Mouse (Mus musculus): Measurements from ENCODE around the gene Tmem217. TPM values are rescaled to one million over a fixed set of nuclear protein-coding genes. Genes with fewer than 3 reads are reported as not detected.

Tmem217 gene
- total RNA-seq, 1 experiment: 0.31 TPM

DNA sequence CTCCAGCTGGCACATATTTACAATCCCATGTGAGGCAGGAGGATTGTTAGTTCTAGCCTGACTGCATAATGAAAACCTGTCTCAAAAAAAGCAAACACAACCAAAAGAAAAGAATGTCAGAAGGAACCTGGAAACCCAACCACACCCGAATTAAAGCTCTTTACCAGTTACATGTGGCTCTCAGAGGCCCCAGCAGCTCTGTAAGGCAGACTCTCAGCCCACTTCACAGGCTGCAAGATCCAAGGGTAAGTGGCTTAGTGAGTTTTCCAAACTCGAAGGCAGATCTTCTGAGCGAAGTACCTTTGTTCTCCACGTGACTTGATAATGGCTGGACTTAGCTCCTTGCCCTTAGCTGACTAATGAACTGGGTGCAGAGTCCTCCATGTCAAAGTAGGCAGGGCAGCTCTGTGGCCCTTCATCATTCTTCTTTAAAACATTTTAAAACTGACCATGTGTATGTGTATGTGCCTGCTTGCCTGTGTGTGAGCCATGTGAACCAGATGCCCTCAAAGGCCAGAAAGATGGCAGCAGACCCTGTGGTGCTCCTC, 27.5 kb upstream of the Tmem217 start:
- Histone ChIP-seq H3K27ac (ENCODE audit: insufficient read depth, low read depth, low read length, poor library complexity, severe bottlenecking) (no peak overlapping the region), H3K9ac (ENCODE audit: insufficient read depth, low read depth, low read length, poor library complexity, severe bottlenecking) (no peak overlapping the region), H3K36me3 (ENCODE audit: control insufficient read depth, insufficient read depth, low read length, poor library complexity, severe bottlenecking) (peaks cover 13% of the 10 kb centered on the region; the same call in 1 of the 2 replicates), H3K9me3 (ENCODE audit: control insufficient read depth, insufficient read depth, low read depth, low read length) (no peaks in the 10 kb centered on the region), H3K4me1 (ENCODE audit: control insufficient read depth in 2 of 2, insufficient read depth in 2 of 2, low read length in 2 of 2, poor library complexity in 1 of 2) (no peaks in the 10 kb centered on the region; a peak in 1 of 4 replicates), H3K4me3 (ENCODE audit: insufficient read depth in 1 of 2, low read depth in 1 of 2, low read length in 2 of 2, poor library complexity in 1 of 2, severe bottlenecking in 1 of 2) (no peak overlapping the region)
- DNase-seq (ENCODE audit: low read depth, low spot score): no peak
- TF ChIP-seq ZC3H11A (IDR thresholded peaks at IDR 0.05; ENCODE audit: borderline replicate concordance, low read depth, low read length): no peak
- no peak for TF ChIP-seq ZNF384 (IDR thresholded peaks at IDR 0.05; ENCODE audit: low read depth, low read length)
- TF ChIP-seq MAFK (IDR thresholded peaks at IDR 0.05; ENCODE audit: insufficient read depth, low read depth, low read length): no peak
- no peak for TF ChIP-seq CHD2 (IDR thresholded peaks at IDR 0.05; ENCODE audit: low read depth, low read length)
- in situ Hi-C loops (cut with MboI; ENCODE audit: low sequenced_read_pairs in 2 of 2, unreplicated experiment in 2 of 2): no loop called here

DNA sequence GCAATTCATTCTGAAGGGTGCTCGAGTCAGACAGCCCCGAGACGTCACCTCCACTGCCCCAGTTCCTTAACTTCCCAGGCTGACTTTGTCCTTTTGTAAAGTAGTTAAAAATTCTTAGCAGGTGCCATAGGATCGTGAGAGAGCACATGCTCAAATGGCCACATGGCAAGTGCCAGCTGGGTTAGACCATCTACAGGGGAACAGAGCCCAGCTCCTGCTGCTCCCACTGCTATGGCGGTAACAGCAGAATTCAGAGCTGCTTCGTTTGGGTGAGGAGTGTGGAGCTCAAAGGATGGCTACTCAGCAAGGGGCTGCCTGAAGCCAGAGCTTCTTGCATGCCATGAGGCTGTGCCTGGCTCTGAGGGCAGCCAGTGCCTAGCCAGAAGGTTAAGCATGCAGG, 17.6 kb upstream of the Tmem217 start:
- H3K36me3 ChIP-seq (ENCODE audit: control insufficient read depth, insufficient read depth, low read length, poor library complexity, severe bottlenecking): peaks cover 20% of the 10 kb centered on the region; the same call in 1 of the 2 replicates
- no peak overlapping the region for H3K4me3 ChIP-seq (ENCODE audit: insufficient read depth in 1 of 2, low read depth in 1 of 2, low read length in 2 of 2, poor library complexity in 1 of 2, severe bottlenecking in 1 of 2)
- DNase-seq (ENCODE audit: low read depth, low spot score): no peak
- TF ChIP-seq HCFC1 (IDR thresholded peaks at IDR 0.05; ENCODE audit: borderline replicate concordance, insufficient read depth, low read length) (no peak), ZNF384 (IDR thresholded peaks at IDR 0.05; ENCODE audit: low read depth, low read length) (no peak), MAFK (IDR thresholded peaks at IDR 0.05; ENCODE audit: insufficient read depth, low read depth, low read length) (no peak), CHD2 (IDR thresholded peaks at IDR 0.05; ENCODE audit: low read depth, low read length) (no peak), ZC3H11A (IDR thresholded peaks at IDR 0.05; ENCODE audit: borderline replicate concordance, low read depth, low read length) (no peak)
- in situ Hi-C loops (cut with MboI; ENCODE audit: low sequenced_read_pairs in 2 of 2, unreplicated experiment in 2 of 2): no loop called here
- no peaks in the 10 kb centered on the region for H3K9me3 ChIP-seq (ENCODE audit: control insufficient read depth, insufficient read depth, low read depth, low read length)
- no peak overlapping the region for H3K27ac ChIP-seq (ENCODE audit: insufficient read depth, low read depth, low read length, poor library complexity, severe bottlenecking)
- peaks cover 0 to 3% of the 10 kb centered on the region in 2 experiments; a peak in 1 of 4 replicates for H3K4me1 ChIP-seq (ENCODE audit: control insufficient read depth in 2 of 2, insufficient read depth in 2 of 2, low read length in 2 of 2, poor library complexity in 1 of 2)
- no peak overlapping the region for H3K9ac ChIP-seq (ENCODE audit: insufficient read depth, low read depth, low read length, poor library complexity, severe bottlenecking)

DNA sequence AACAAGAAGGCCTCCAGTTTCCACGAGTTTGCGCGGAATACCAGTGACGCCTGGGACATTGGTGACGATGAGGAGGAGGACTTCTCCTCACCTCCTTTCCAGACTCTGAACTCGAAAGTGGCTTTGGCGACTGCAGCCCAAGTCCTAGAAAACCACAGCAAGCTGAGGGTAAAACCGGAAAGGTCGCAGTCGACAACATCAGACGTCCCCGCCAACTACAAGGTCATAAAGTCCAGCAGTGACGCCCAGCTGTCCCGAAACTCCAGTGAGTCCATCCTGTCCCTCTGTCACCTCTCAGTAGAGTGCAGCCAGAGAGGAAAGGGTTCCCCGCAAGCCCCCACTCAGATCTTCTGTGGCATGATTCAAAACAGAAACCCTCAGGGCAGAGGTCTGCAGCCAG, 16.2 kb upstream of the Tmem217 start:
- Histone ChIP-seq H3K4me1 (ENCODE audit: control insufficient read depth in 2 of 2, insufficient read depth in 2 of 2, low read length in 2 of 2, poor library complexity in 1 of 2) (peaks cover 0 to 3% of the 10 kb centered on the region in 2 experiments; a peak in 1 of 4 replicates), H3K4me3 (ENCODE audit: insufficient read depth in 1 of 2, low read depth in 1 of 2, low read length in 2 of 2, poor library complexity in 1 of 2, severe bottlenecking in 1 of 2) (no peak overlapping the region), H3K36me3 (ENCODE audit: control insufficient read depth, insufficient read depth, low read length, poor library complexity, severe bottlenecking) (peaks cover 20% of the 10 kb centered on the region; the same call in 1 of the 2 replicates), H3K9ac (ENCODE audit: insufficient read depth, low read depth, low read length, poor library complexity, severe bottlenecking) (no peak overlapping the region), H3K9me3 (ENCODE audit: control insufficient read depth, insufficient read depth, low read depth, low read length) (no peaks in the 10 kb centered on the region), H3K27ac (ENCODE audit: insufficient read depth, low read depth, low read length, poor library complexity, severe bottlenecking) (no peak overlapping the region)
- no peak for TF ChIP-seq ZNF384 (IDR thresholded peaks at IDR 0.05; ENCODE audit: low read depth, low read length)
- no peak for TF ChIP-seq HCFC1 (IDR thresholded peaks at IDR 0.05; ENCODE audit: borderline replicate concordance, insufficient read depth, low read length)
- TF ChIP-seq ZC3H11A (IDR thresholded peaks at IDR 0.05; ENCODE audit: borderline replicate concordance, low read depth, low read length): no peak
- TF ChIP-seq MAFK (IDR thresholded peaks at IDR 0.05; ENCODE audit: insufficient read depth, low read depth, low read length): no peak
- no peak for TF ChIP-seq CHD2 (IDR thresholded peaks at IDR 0.05; ENCODE audit: low read depth, low read length)
- in situ Hi-C loops (cut with MboI; ENCODE audit: low sequenced_read_pairs in 2 of 2, unreplicated experiment in 2 of 2): no loop called here
- DNase-seq (ENCODE audit: low read depth, low spot score): no peak

DNA sequence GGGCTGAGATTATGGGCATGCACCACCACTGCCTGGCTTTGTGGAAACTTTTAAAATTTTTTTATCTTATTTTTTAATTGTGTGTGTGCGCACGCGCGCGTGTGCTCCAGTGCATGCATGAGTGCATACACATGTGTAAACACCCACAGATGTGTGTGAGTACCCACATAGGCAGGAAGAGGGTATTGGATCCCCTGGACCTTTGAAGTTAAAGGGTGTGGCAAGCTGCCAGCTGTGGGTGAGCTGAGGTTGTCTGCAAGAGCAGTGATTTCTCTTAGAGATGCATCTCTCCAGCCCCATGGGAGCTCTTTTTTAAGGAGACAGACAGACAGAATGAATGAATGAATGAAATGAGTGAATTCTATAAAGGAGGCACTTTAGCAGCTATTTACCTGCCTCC, 13.3 kb upstream of the Tmem217 start:
- Histone ChIP-seq H3K27ac (ENCODE audit: insufficient read depth, low read depth, low read length, poor library complexity, severe bottlenecking) (no peak overlapping the region), H3K9me3 (ENCODE audit: control insufficient read depth, insufficient read depth, low read depth, low read length) (no peaks in the 10 kb centered on the region), H3K4me1 (ENCODE audit: control insufficient read depth in 2 of 2, insufficient read depth in 2 of 2, low read length in 2 of 2, poor library complexity in 1 of 2) (peaks cover 0 to 5% of the 10 kb centered on the region in 2 experiments; a peak in 1 of 4 replicates), H3K9ac (ENCODE audit: insufficient read depth, low read depth, low read length, poor library complexity, severe bottlenecking) (no peak overlapping the region), H3K36me3 (ENCODE audit: control insufficient read depth, insufficient read depth, low read length, poor library complexity, severe bottlenecking) (peaks cover 10% of the 10 kb centered on the region; the same call in 1 of the 2 replicates), H3K4me3 (ENCODE audit: insufficient read depth in 1 of 2, low read depth in 1 of 2, low read length in 2 of 2, poor library complexity in 1 of 2, severe bottlenecking in 1 of 2) (no peak overlapping the region)
- in situ Hi-C loops (cut with MboI; ENCODE audit: low sequenced_read_pairs in 2 of 2, unreplicated experiment in 2 of 2): no loop called here
- TF ChIP-seq MAFK (IDR thresholded peaks at IDR 0.05; ENCODE audit: insufficient read depth, low read depth, low read length) (no peak), ZNF384 (IDR thresholded peaks at IDR 0.05; ENCODE audit: low read depth, low read length) (no peak), ZC3H11A (IDR thresholded peaks at IDR 0.05; ENCODE audit: borderline replicate concordance, low read depth, low read length) (no peak), CHD2 (IDR thresholded peaks at IDR 0.05; ENCODE audit: low read depth, low read length) (no peak)
- DNase-seq (ENCODE audit: low read depth, low spot score): no peak
